Mouse (Mus musculus): ENCODE measurements around the gene Rbbp5.

- no peak for TF ChIP-seq POLR2A (IDR thresholded peaks at IDR 0.05; ENCODE audit: low read depth, low read length)
- TF ChIP-seq CTCF (IDR thresholded peaks at IDR 0.05; ENCODE audit: extremely low read depth, insufficient read depth, insufficient read length, insufficient replicate concordance) = no peak
These were observed 40.7 kb upstream of the Rbbp5 start for GRCm38 (mm10) chr1:132436320-132436958.

Data from spleen, adult 2 months (tissue).